Mouse (Mus musculus): ENCODE measurements around the gene Pycr1.
A peak's percentile ranks its signal among the peaks of the same experiment; 100 is the strongest.

The Pycr1 gene

GRCm38 (mm10) chr11:120658876-120659410, 15.4 kb upstream of the Pycr1 start:
- DNase-seq (ENCODE audit: low read depth, low spot score), result peak; percentile 91

- DNase-seq (ENCODE audit: low read depth, low spot score), result no peak
Measured at GRCm38 (mm10) chr11:120657301-120657700, 13.7 kb upstream of the Pycr1 start.

GRCm38 (mm10) chr11:120654741-120655140, 11.2 kb upstream of the Pycr1 start:
- DNase-seq (ENCODE audit: low read depth, low spot score), result no peak

GRCm38 (mm10) chr11:120651872-120652271, 8.3 kb upstream of the Pycr1 start:
- peak; percentile 85 for DNase-seq (ENCODE audit: low read depth, low spot score)

GRCm38 (mm10) chr11:120648001-120648476, 4.5 kb upstream of the Pycr1 start, which contains the start of gene Myadml2:
Myadml2 (minus strand) TSS chr11:120648158.
- peak; percentile 90 for DNase-seq (ENCODE audit: low read depth, low spot score)

GRCm38 (mm10) chr11:120647047-120647830, 3.7 kb upstream of the Pycr1 start:
- no peak for DNase-seq (ENCODE audit: low read depth, low spot score)

GRCm38 (mm10) chr11:120642939-120643600, 499 bp downstream of the Pycr1 start:
- no peak for DNase-seq (ENCODE audit: low read depth, low spot score)

- DNase-seq (ENCODE audit: low read depth, low spot score), result no peak
Measured at GRCm38 (mm10) chr11:120641869-120642268, 1.7 kb downstream of the Pycr1 start.

GRCm38 (mm10) chr11:120641255-120641654, 2.3 kb downstream of the Pycr1 start:
- DNase-seq (ENCODE audit: low read depth, low spot score), result no peak

GRCm38 (mm10) chr11:120634810-120635209, 8.8 kb downstream of the Pycr1 start:
- DNase-seq (ENCODE audit: low read depth, low spot score), result no peak

GRCm38 (mm10) chr11:120633520-120634343, 9.8 kb downstream of the Pycr1 start, which contains the start of gene Mafg:
Mafg (minus strand) TSS chr11:120633600.
- DNase-seq (ENCODE audit: low read depth, low spot score), result peak; percentile 97

- peak; percentile 72 for DNase-seq (ENCODE audit: low read depth, low spot score)
Measured at GRCm38 (mm10) chr11:120632559-120633519, 10.7 kb downstream of the Pycr1 start.

- DNase-seq (ENCODE audit: low read depth, low spot score), result no peak
Measured at GRCm38 (mm10) chr11:120631726-120632448, 11.7 kb downstream of the Pycr1 start.

GRCm38 (mm10) chr11:120630881-120631725, 12.5 kb downstream of the Pycr1 start:
- no peak for DNase-seq (ENCODE audit: low read depth, low spot score)

- DNase-seq (ENCODE audit: low read depth, low spot score), result no peak
Measured at GRCm38 (mm10) chr11:120630401-120630871, 13.1 kb downstream of the Pycr1 start.

- no peak for DNase-seq (ENCODE audit: low read depth, low spot score)
Measured at GRCm38 (mm10) chr11:120629911-120630310, 13.7 kb downstream of the Pycr1 start.

GRCm38 (mm10) chr11:120629341-120629730, 14.2 kb downstream of the Pycr1 start:
- DNase-seq (ENCODE audit: low read depth, low spot score), result no peak

GRCm38 (mm10) chr11:120628601-120629340, 14.8 kb downstream of the Pycr1 start:
- no peak for DNase-seq (ENCODE audit: low read depth, low spot score)
